In genomic region chr2:90715555-90716092, GRCm38 (mm10) we compare ENCODE assay signal across 16 mouse cellular contexts. TPM values are rescaled to one million over a fixed set of nuclear protein-coding genes. Genes with fewer than 3 reads are reported as not detected.
DNase-seq lines count a peak whose midpoint lies in the region; ATAC-seq lines count a peak whose summit lies in the region.
"Had no signal": no experiment of that assay in that cellular context is flagged by ENCODE, and none has a peak within 500 bp of the region (broad histone marks: within the 10 kb centered on the region; RNA-seq: fewer than 3 reads in every experiment).

No protein-coding gene starts in this region.

- DNase-seq in heart, postnatal 10 days, result no peak
- DNase-seq in MEL-GATA-1-ER (ENCODE audit: extremely low read depth, low read depth), result peak; percentile 84
- no peak for DNase-seq in right cerebral cortex, postnatal 10 days (ENCODE audit: low spot score in 2 of 2)
- DNase-seq in kidney, postnatal 10 days, result no peak
- no peak for DNase-seq in gastrocnemius, postnatal 10 days
- DNase-seq: forebrain, postnatal 0 days; gastrocnemius, postnatal 14 days; lung, postnatal 14 days; thymus, postnatal 36 days had no signal

- no peak overlapping the region for H3K27ac ChIP-seq in heart, embryonic 15.5 days
- H3K27ac ChIP-seq in liver, embryonic 16.5 days (ENCODE audit: low read length), result peak overlapping the region; percentile 91
- H3K27ac ChIP-seq: embryonic facial prominence, embryonic 15.5 days; hindbrain, embryonic 14.5 days; midbrain, embryonic 15.5 days; neural tube, embryonic 12.5 days had no signal

- no peaks in the 10 kb centered on the region for H3K9me3 ChIP-seq in heart, embryonic 15.5 days (replicated peaks)
- no peaks in the 10 kb centered on the region for H3K9me3 ChIP-seq in liver, embryonic 16.5 days (replicated peaks; ENCODE audit: control insufficient read depth, low read length)
- H3K9me3 ChIP-seq: embryonic facial prominence, embryonic 15.5 days; midbrain, embryonic 15.5 days; neural tube, embryonic 12.5 days had no signal

- H3K9ac ChIP-seq in heart, embryonic 15.5 days, result no peak overlapping the region
- H3K9ac ChIP-seq in liver, embryonic 16.5 days (ENCODE audit: low read depth, low read length), result peak overlapping the region; percentile 25; the same call in 1 of the 2 replicates
- H3K9ac ChIP-seq: embryonic facial prominence, embryonic 15.5 days; forebrain, postnatal 0 days; hindbrain, embryonic 14.5 days; midbrain, embryonic 15.5 days; neural tube, embryonic 12.5 days had no signal

- no peaks in the 10 kb centered on the region for H3K27me3 ChIP-seq in heart, embryonic 15.5 days
- no peaks in the 10 kb centered on the region for H3K27me3 ChIP-seq in liver, embryonic 16.5 days (ENCODE audit: control insufficient read depth, insufficient read depth, low read depth, low read length)
- H3K27me3 ChIP-seq: embryonic facial prominence, embryonic 15.5 days; midbrain, embryonic 15.5 days; neural tube, embryonic 12.5 days had no signal

- WGBS in heart, embryonic 15.5 days, result 83% methylated on average over 7 of the region's 7 CpGs
- 27% methylated on average over 7 of the region's 7 CpGs for WGBS in liver, embryonic 16.5 days (ENCODE audit: insufficient replicate concordance)

- peaks cover 67% of the 10 kb centered on the region for H3K36me3 ChIP-seq in heart, embryonic 15.5 days
- peaks cover 49% of the 10 kb centered on the region for H3K36me3 ChIP-seq in liver, embryonic 16.5 days (ENCODE audit: control insufficient read depth, insufficient read depth)

- no peak overlapping the region for H3K4me3 ChIP-seq in heart, embryonic 15.5 days
- H3K4me3 ChIP-seq in liver, embryonic 16.5 days (ENCODE audit: low read depth, low read length), result peak overlapping the region; percentile 12; the same call in 1 of the 2 replicates
- H3K4me3 ChIP-seq: embryonic facial prominence, embryonic 15.5 days; midbrain, embryonic 15.5 days; neural tube, embryonic 12.5 days had no signal

- H3K4me1 ChIP-seq in heart, embryonic 15.5 days (replicated peaks), result no peaks in the 10 kb centered on the region
- H3K4me1 ChIP-seq in liver, embryonic 16.5 days (ENCODE audit: control insufficient read depth, low read depth, low read length), result peaks cover 15% of the 10 kb centered on the region
- H3K4me1 ChIP-seq: embryonic facial prominence, embryonic 15.5 days; midbrain, embryonic 15.5 days; neural tube, embryonic 12.5 days had no signal

- peak; percentile 69 for ATAC-seq in heart, embryonic 15.5 days (replicated peaks; ENCODE audit: insufficient number of reproducible peaks, insufficient read depth, low FRiP score, low read depth)
- peak; percentile 47; the same call in 1 of the 2 replicates for ATAC-seq in common myeloid progenitor, adult 5-6 weeks (replicated peaks; ENCODE audit: low read depth, poor library complexity, severe bottlenecking)
- peak; percentile 97 for ATAC-seq in liver, embryonic 16.5 days (ENCODE audit: low read depth)
- ATAC-seq: forebrain, postnatal 0 days; midbrain, embryonic 15.5 days had no signal

- H3K4me2 ChIP-seq in heart, embryonic 15.5 days, result no peak overlapping the region
- peak overlapping the region; percentile 52 for H3K4me2 ChIP-seq in liver, embryonic 16.5 days (ENCODE audit: low read depth, low read length)
- H3K4me2 ChIP-seq: embryonic facial prominence, embryonic 15.5 days; hindbrain, embryonic 14.5 days; midbrain, embryonic 15.5 days; neural tube, embryonic 12.5 days had no signal

- intact Hi-C loops in heart, postnatal 10 days (cut with DNase I), result no loop called here

RNA-seq across cellular contexts. Expression of gene Fnbp4, which starts 29.5 kb away (rescaled TPM):
- 46.1 and 59.4 TPM in 2 replicates for polyA plus RNA-seq in heart, embryonic 15.5 days (2015; fragmentation: Nextera tagmentation; extraction: Ambion mirVana)
- total RNA-seq in heart, postnatal 10 days (2021), result 10 to 100 TPM; 30.1 to 31.4 TPM
- total RNA-seq in common myeloid progenitor, adult 5-6 weeks (2017), result 148 and 165 TPM in 2 replicates
- polyA plus RNA-seq in liver, embryonic 16.5 days (2015; fragmentation: Nextera tagmentation; extraction: Ambion mirVana), result 25.8 and 26.9 TPM in 2 replicates
- 10 to 100 TPM; 21.1 to 42.1 TPM for total RNA-seq in gastrocnemius, postnatal 10 days (2021)

RNA-seq across cellular contexts. Expression of gene Nup160, which starts 38.6 kb away (rescaled TPM):
- 16.2 and 24.8 TPM in 2 replicates for polyA plus RNA-seq in heart, embryonic 15.5 days (2015; fragmentation: Nextera tagmentation; extraction: Ambion mirVana)
- 10 to 100 TPM; 13.7 to 17.5 TPM for total RNA-seq in heart, postnatal 10 days (2021)
- total RNA-seq in common myeloid progenitor, adult 5-6 weeks (2017), result 40.7 and 80.8 TPM in 2 replicates
- polyA plus RNA-seq in liver, embryonic 16.5 days (2015; fragmentation: Nextera tagmentation; extraction: Ambion mirVana), result 27.6 and 31.7 TPM in 2 replicates
- 10 to 100 TPM; 11.7 to 14.9 TPM for total RNA-seq in gastrocnemius, postnatal 10 days (2021)

Comparison
In these comparisons a context has a peak if more than half of its experiments do, and no peak if none do; other contexts are left out.
1. ATAC-seq: peak in every context shown above with its lines; median percentile 97 in liver, embryonic 16.5 days; 69 in heart, embryonic 15.5 days; 47 in common myeloid progenitor, adult 5-6 weeks.